Mouse (Mus musculus) liver, embryonic 14.5 days (tissue): ENCODE measurements at regions not wholly inside any gene's neighbourhood (a gene's known extent, or its start where the extent isn't known, plus 50 kb on each side); places are given as distances from the start of the nearest gene placed in this dataset.

Experiments
- ATAC-seq: fragments of 200-750 bp; cut with Nextera tagmentation; 2 replicates; pipeline ENCODE4 v1.8.0; 2017; ENCODE audit warnings: moderate number of reproducible peaks, mild to moderate bottlenecking, moderate library complexity; ENCODE audit not compliant: insufficient read depth
- DNase-seq, 3 experiments: peaks; one replicate each; pipeline ENCODE4 v3.0.0-alpha.2; 2012 to 2013; ENCODE audit warnings: low read depth in 3 of 3, low spot score in 3 of 3
- H3K27ac ChIP-seq: fragments of 300-500 bp; sonication (generic); 2 replicates; pipeline ENCODE4 v1.5.1; 2014; ENCODE audit warnings: moderate library complexity, mild to moderate bottlenecking, control low read depth, inconsistent platforms
- H3K27me3 ChIP-seq: fragments of 300-500 bp; sonication (generic); 2 replicates; pipeline ENCODE4 v1.6.1; 2014; ENCODE audit warnings: mild to moderate bottlenecking, low read length, moderate library complexity; ENCODE audit not compliant: control insufficient read depth, insufficient read depth
- H3K36me3 ChIP-seq: fragments of 300-500 bp; sonication (generic); replicated peaks from 2 replicates; pipeline ENCODE4 v1.6.1; 2014; ENCODE audit warnings: low read depth; ENCODE audit not compliant: control insufficient read depth, insufficient read depth
- H3K4me1 ChIP-seq, 2 experiments: fragments of 200-500 bp in 1 of 2; fragments of 300-500 bp in 1 of 2; sonication (generic) in 1 of 2; replicated peaks; 2 replicates each; pipeline ENCODE4 v1.6.1; 2012 to 2014; ENCODE audit warnings: antibody characterized with exemption in 1 of 2, inconsistent platforms in 1 of 2, low read length in 1 of 2; ENCODE audit not compliant: control insufficient read depth in 2 of 2, insufficient read depth in 2 of 2
- H3K4me2 ChIP-seq: fragments of 300-500 bp; sonication (generic); 2 replicates; pipeline ENCODE4 v1.6.1; 2014; ENCODE audit warnings: low read depth, mild to moderate bottlenecking, control low read depth, moderate library complexity
- H3K4me3 ChIP-seq, 2 experiments: fragments of 200-500 bp in 1 of 2; fragments of 300-500 bp in 1 of 2; sonication (generic) in 1 of 2; 2 replicates each; pipeline ENCODE4 v1.5.1; 2012 to 2014; ENCODE audit warnings: low read depth in 2 of 2, low read length in 2 of 2, mild to moderate bottlenecking in 2 of 2, control low read depth in 1 of 2, inconsistent platforms in 1 of 2, moderate library complexity in 1 of 2; ENCODE audit not compliant: insufficient read depth in 1 of 2
- H3K9ac ChIP-seq: fragments of 300-500 bp; sonication (generic); replicated peaks from 2 replicates; pipeline ENCODE4 v1.6.1; 2014; ENCODE audit warnings: mild to moderate bottlenecking, control low read depth, moderate library complexity
- H3K9me3 ChIP-seq: fragments of 300-500 bp; sonication (generic); 2 replicates; pipeline ENCODE4 v1.6.1; 2016; ENCODE audit warnings: low read length, mixed read lengths; ENCODE audit not compliant: control insufficient read depth
- CTCF ChIP-seq: IDR thresholded peaks from 2 replicates; pipeline ENCODE4 v1.5.1; 2016; ENCODE audit warnings: antibody characterized with exemption, low read depth, control low read depth
- EP300 ChIP-seq: IDR thresholded peaks from 2 replicates; pipeline ENCODE4 v1.6.1; 2016; ENCODE audit warnings: antibody characterized with exemption, low read depth
- WGBS: fragments of 180-500 bp; shearing (Covaris S2); extraction: QIAGEN DNeasy Blood & Tissue Kit; methylation state at CpG from one replicate; pipeline ENCODE4 v1.1.7; 2014; ENCODE audit not compliant: insufficient replicate concordance; 5-methylcytosine and 5-hydroxymethylcytosine counted together

DNA sequence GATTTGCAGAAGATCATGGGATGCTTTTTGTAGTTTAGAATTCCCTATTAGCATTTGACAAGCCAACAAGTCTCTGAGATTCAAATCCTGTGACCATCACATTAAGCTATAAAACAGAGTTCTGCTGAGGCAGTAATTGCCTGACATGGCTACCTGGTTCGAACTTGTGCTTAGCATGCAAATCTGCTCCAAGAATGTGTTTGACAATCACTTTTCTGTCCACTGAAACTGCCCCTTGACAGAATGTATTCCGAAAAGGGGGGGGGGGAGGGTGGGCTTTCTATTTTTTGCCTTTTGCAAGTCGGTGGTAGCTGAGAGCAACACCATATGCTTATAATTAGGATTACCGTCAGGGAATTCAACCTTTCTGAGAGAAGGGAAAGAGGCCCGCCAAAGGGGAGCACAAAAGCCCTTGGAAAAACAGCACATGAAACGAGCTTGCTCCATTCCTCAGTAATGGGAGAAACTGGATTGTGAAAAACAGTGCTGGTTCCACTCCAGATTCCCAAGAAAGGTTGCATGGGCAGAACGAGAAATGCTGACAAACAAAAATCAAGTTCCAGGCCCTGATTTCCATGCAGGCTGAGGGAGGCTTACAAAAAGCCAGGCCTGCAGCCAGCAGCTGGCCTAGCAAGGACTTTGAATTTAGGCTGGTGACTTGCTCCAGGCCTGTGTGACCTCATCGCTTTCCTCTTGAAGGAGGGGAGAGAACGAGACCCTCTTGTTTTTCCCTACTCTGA lies 176.1 kb upstream of the Ldb2 start:
- ATAC-seq (no peak), DNase-seq (no peak)
- Histone ChIP-seq H3K4me3 (no peak overlapping the region), H3K27ac (no peak overlapping the region), H3K9ac (no peak overlapping the region), H3K9me3 (no peaks in the 10 kb centered on the region), H3K27me3 (no peaks in the 10 kb centered on the region), H3K4me2 (no peak overlapping the region), H3K4me1 (no peaks in the 10 kb centered on the region), H3K36me3 (no peaks in the 10 kb centered on the region)
- TF ChIP-seq CTCF = no peak
- TF ChIP-seq EP300 = no peak
- 51% methylated on average over 9 of the region's 9 CpGs for WGBS

DNA sequence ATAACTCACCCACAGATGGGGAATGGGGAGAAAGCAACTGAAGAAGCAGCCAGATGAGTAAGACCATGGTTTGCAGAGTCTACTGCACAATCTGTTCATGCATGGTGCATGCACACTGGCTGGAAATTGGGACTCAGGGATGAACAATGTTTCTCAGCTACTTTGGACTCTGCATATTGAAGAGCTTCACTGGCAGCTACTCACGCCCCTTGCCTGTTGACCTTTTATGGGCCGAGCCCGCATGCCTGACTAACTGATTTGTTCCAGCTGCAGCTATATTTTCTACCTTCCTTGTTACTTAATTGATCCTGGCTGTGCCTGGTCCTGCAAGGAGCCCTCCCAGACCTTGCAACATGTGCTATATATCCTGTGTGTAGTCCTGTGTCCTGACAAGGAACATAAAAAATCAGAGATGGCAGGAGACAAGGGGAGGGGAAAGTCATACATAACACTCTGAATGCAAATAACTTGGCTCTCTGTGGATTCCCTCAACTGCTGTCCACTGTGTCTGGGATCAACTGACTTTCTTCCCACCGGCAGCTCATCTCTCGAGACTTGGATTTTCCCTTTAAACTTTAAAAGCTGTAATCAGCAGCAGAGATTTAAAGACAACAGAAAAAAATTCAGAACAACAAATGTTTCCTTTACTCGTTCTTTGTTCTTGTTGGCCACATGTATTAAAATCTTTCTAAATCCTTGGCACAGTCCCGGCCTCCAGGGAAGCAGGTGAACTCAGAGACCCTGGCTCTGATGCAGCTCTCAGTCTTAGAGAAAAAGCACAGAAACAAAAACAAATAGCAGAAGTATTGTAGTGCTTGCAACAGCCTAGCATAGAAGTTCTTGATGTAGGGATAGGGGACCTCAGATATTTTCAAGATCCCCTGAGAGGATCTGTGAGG lies 143.8 kb upstream of the Ldb2 start:
- no peak overlapping the region for H3K4me3 ChIP-seq
- H3K4me1 ChIP-seq = no peaks in the 10 kb centered on the region
- DNase-seq (no peak), ATAC-seq (no peak)
- H3K27ac ChIP-seq = no peak overlapping the region
- H3K9ac ChIP-seq = no peak overlapping the region
- WGBS = 53% methylated on average over 7 of the region's 7 CpGs
- no peak for TF ChIP-seq CTCF
- TF ChIP-seq EP300 = no peak
- no peaks in the 10 kb centered on the region for H3K36me3 ChIP-seq
- no peaks in the 10 kb centered on the region for H3K9me3 ChIP-seq
- H3K27me3 ChIP-seq = no peaks in the 10 kb centered on the region
- H3K4me2 ChIP-seq = no peak overlapping the region

- no peak for TF ChIP-seq EP300
- no peak for TF ChIP-seq CTCF
- DNase-seq = no peak
- Histone ChIP-seq H3K4me1 (no peaks in the 10 kb centered on the region), H3K36me3 (no peaks in the 10 kb centered on the region), H3K4me2 (no peak overlapping the region), H3K27me3 (no peaks in the 10 kb centered on the region), H3K27ac (no peak overlapping the region), H3K9ac (no peak overlapping the region), H3K9me3 (no peaks in the 10 kb centered on the region), H3K4me3 (no peak overlapping the region)
- ATAC-seq = no peak
- 43% methylated on average over 2 of the region's 2 CpGs for WGBS
Observed at GRCm38 (mm10) chr5:44942575-44942974, 143.1 kb upstream of the Ldb2 start.

DNA sequence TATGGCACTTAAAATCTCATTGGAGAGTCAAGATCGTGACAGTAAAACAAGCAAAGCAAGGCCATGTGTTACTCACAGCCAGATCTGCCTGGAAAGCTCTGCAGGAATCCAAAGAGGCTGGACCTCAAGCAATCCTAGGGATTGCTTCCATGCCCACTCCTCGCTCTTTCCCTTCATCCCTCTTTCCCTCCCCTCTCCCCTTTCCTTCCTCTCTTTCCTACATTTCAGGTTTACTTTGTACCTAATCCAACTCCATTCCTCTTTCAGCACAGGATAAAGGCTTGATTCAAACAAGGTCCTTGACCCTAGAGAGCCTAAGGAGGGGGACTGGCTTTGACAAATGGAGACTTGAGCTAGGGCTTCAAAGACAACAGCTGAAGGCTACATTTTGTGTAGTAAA lies 126.0 kb upstream of the Ldb2 start:
- no peak for ATAC-seq
- Histone ChIP-seq H3K4me1 (no peaks in the 10 kb centered on the region), H3K9ac (no peak overlapping the region), H3K9me3 (no peaks in the 10 kb centered on the region), H3K4me3 (no peak overlapping the region), H3K36me3 (no peaks in the 10 kb centered on the region), H3K27ac (no peak overlapping the region), H3K27me3 (no peaks in the 10 kb centered on the region), H3K4me2 (no peak overlapping the region)
- TF ChIP-seq CTCF (no peak), EP300 (no peak)
- no peak for DNase-seq
- WGBS = 26% methylated on average over 2 of the region's 2 CpGs

DNA sequence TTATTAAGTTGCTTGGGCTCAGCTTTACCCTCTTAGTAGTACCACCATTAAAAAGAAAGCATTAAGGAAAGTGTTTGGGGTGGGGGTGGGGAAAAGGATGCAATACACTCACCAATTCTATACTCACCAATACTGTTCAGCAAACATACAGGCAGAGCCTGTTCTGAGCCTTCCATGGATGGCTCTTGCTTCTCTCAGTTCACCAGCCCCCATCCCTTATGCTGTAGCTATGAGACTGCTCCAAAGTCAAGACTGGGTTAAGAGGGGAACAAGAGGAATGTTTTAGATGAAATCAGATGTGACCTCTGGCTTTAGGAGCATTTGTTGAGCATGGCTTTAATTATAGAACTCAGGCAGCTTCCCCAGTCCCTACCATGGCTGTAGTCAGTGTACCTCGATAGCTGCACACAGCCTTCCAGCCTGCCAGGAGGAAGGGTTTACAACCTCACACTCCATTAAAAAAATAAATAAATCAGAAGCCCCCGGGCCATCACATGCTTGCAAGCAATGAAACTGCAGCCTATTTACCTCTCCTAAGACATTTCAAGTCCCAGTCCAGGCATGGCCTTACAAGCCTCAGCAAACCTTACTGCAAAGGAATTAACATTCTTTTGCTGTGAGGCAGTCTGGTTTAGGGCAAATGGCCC lies 122.8 kb upstream of the Ldb2 start:
- 39% methylated on average over 2 of the region's 2 CpGs for WGBS
- Histone ChIP-seq H3K9ac (no peak overlapping the region), H3K27ac (no peak overlapping the region), H3K4me2 (no peak overlapping the region), H3K36me3 (no peaks in the 10 kb centered on the region), H3K4me1 (no peaks in the 10 kb centered on the region), H3K9me3 (no peaks in the 10 kb centered on the region), H3K4me3 (no peak overlapping the region), H3K27me3 (no peaks in the 10 kb centered on the region)
- ATAC-seq (no peak), DNase-seq (no peak)
- TF ChIP-seq EP300 (no peak), CTCF (no peak)
